Mouse (Mus musculus): ENCODE data around the gene Mreg.

GRCm38 (mm10) chr1:72141893-72142480 lies 70.1 kb downstream of the Mreg start:
- no peak for TF ChIP-seq KAT2A (IDR thresholded peaks at IDR 0.05; ENCODE audit: insufficient replicate concordance, low read length)
- peak; percentile 83 to 97 for TF ChIP-seq CTCF (conservative IDR thresholded peaks at IDR 0.05 in 1 of 2, IDR thresholded peaks at IDR 0.05 in 1 of 2; ENCODE audit: low read depth in 2 of 2, low read length in 2 of 2)

Data from CH12.LX (cell line).